Mouse (Mus musculus) limb, embryonic 11.5 days (tissue): ENCODE results near the gene Cacng1. TPM values are rescaled to one million over a fixed set of nuclear protein-coding genes. Genes with fewer than 3 reads are reported as not detected.

Experiments used
- ATAC-seq: fragments of 200-750 bp; cut with Nextera tagmentation; 2 replicates; pipeline ENCODE4 v1.8.0; 2017; ENCODE audit warnings: low read depth; ENCODE audit not compliant: insufficient number of reproducible peaks, low FRiP score, low TSS enrichment
- DNase-seq: peaks from one replicate; pipeline ENCODE4 v3.0.0-alpha.2; 2015; ENCODE audit warnings: low spot score
- H3K27ac ChIP-seq: fragments of 300-500 bp; sonication (generic); replicated peaks from 2 replicates; pipeline ENCODE4 v1.5.1; 2014; ENCODE audit warnings: low read depth, mild to moderate bottlenecking, low read length
- H3K27me3 ChIP-seq: fragments of 300-500 bp; sonication (generic); 2 replicates; pipeline ENCODE4 v1.6.1; 2014; ENCODE audit warnings: mild to moderate bottlenecking, low read length, mixed read lengths; ENCODE audit not compliant: control insufficient read depth, insufficient read depth
- H3K36me3 ChIP-seq: fragments of 300-500 bp; sonication (generic); 2 replicates; pipeline ENCODE4 v1.6.1; 2014; ENCODE audit warnings: mild to moderate bottlenecking, low read length, moderate library complexity, mixed read lengths; ENCODE audit not compliant: control insufficient read depth, insufficient read depth
- H3K4me1 ChIP-seq: fragments of 300-500 bp; sonication (generic); 2 replicates; pipeline ENCODE4 v1.6.1; 2014; ENCODE audit warnings: low read length, mixed read lengths; ENCODE audit not compliant: control insufficient read depth, insufficient read depth
- H3K4me2 ChIP-seq: fragments of 300-500 bp; sonication (generic); 2 replicates; pipeline ENCODE4 v1.6.1; 2014; ENCODE audit warnings: low read depth, mild to moderate bottlenecking, moderate library complexity; ENCODE audit not compliant: severe bottlenecking
- H3K4me3 ChIP-seq: fragments of 300-500 bp; sonication (generic); 2 replicates; pipeline ENCODE4 v1.5.1; 2014; ENCODE audit warnings: low read depth, low read length
- H3K9ac ChIP-seq: fragments of 300-500 bp; sonication (generic); 2 replicates; pipeline ENCODE4 v1.6.1; 2014; ENCODE audit warnings: mild to moderate bottlenecking, low read length
- H3K9me3 ChIP-seq: fragments of 300-500 bp; sonication (generic); 2 replicates; pipeline ENCODE4 v1.6.1; 2016; ENCODE audit warnings: low read length; ENCODE audit not compliant: control insufficient read depth
- WGBS: fragments of 180-500 bp; shearing (Covaris S2); extraction: QIAGEN DNeasy Blood & Tissue Kit; methylation state at CpG from one replicate; pipeline ENCODE4 v1.1.7; 2014; 5-methylcytosine and 5-hydroxymethylcytosine counted together
- polyA plus RNA-seq: library from polyadenylated mRNA; unstranded; fragments of >200 nt; fragmentation: Nextera tagmentation; extraction: Ambion mirVana; gene quantifications from 2 replicates; pipeline ENCODE4 v1.2.1, GENCODE M21; 2014

Gene Cacng1
- polyA plus RNA-seq, 1 experiment from 2014 or later, result 0.89 TPM

DNA sequence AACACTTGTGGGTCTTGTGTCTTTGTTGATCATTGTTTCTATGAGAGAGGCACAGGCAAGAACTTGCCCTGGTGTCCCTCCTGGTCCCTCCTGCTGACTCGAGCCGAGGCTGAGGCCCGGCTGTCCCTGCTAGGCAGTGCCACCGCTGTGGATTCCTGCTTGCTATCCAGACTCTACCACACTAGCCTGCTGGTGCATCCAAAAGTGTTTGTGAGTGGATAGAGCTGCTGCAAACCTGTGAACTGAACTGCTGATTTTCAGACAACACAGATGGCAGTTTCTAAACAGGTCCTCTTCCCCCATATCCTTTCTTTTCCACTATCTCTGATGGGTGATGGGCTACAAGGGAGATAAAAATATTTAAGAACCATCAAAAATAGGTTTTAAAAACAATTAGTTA lies 60.8 kb downstream of the Cacng1 start:
- no peak overlapping the region for H3K27ac ChIP-seq
- no peaks in the 10 kb centered on the region for H3K9me3 ChIP-seq
- H3K4me1 ChIP-seq, result no peaks in the 10 kb centered on the region
- H3K36me3 ChIP-seq, result peaks cover 3% of the 10 kb centered on the region; the same call in 1 of the 2 replicates
- H3K27me3 ChIP-seq, result no peaks in the 10 kb centered on the region
- H3K4me3 ChIP-seq, result no peak overlapping the region
- no peak for DNase-seq
- no peak overlapping the region for H3K9ac ChIP-seq
- WGBS, result 87% methylated on average over 4 of the region's 4 CpGs
- no peak overlapping the region for H3K4me2 ChIP-seq
- no peak for ATAC-seq

Other genes with a start within 250 kb of the Cacng1 start
- 35.3 and 39.9 TPM in 2 replicates for gene Pitpnc1, start 245.8 kb downstream of the Cacng1 start, polyA plus RNA-seq
- 234 and 244 TPM in 2 replicates for gene Psmd12, start 237.0 kb downstream of the Cacng1 start, polyA plus RNA-seq
- 23.4 and 24.7 TPM in 2 replicates for gene Helz, start 168.6 kb downstream of the Cacng1 start, polyA plus RNA-seq
- gene Cacng4, start 78.0 kb upstream of the Cacng1 start, polyA plus RNA-seq, result 2.7 and 4.0 TPM in 2 replicates
- 0.07 and 0.14 TPM in 2 replicates for gene Cacng5, start 198.5 kb upstream of the Cacng1 start, polyA plus RNA-seq